Mouse (Mus musculus) liver, embryonic 14.5 days (tissue): ENCODE data around the gene Dtx1. TPM values are rescaled to one million over a fixed set of nuclear protein-coding genes. Genes with fewer than 3 reads are reported as not detected.

Source experiments
- ATAC-seq: fragments of 200-750 bp; cut with Nextera tagmentation; 2 replicates; pipeline ENCODE4 v1.8.0; 2017; ENCODE audit warnings: moderate number of reproducible peaks, mild to moderate bottlenecking, moderate library complexity; ENCODE audit not compliant: insufficient read depth
- DNase-seq, 3 experiments: peaks; one replicate each; pipeline ENCODE4 v3.0.0-alpha.2; 2012 to 2013; ENCODE audit warnings: low read depth in 3 of 3, low spot score in 3 of 3
- H3K27ac ChIP-seq: fragments of 300-500 bp; sonication (generic); 2 replicates; pipeline ENCODE4 v1.5.1; 2014; ENCODE audit warnings: moderate library complexity, mild to moderate bottlenecking, control low read depth, inconsistent platforms
- H3K27me3 ChIP-seq: fragments of 300-500 bp; sonication (generic); 2 replicates; pipeline ENCODE4 v1.6.1; 2014; ENCODE audit warnings: mild to moderate bottlenecking, low read length, moderate library complexity; ENCODE audit not compliant: control insufficient read depth, insufficient read depth
- H3K36me3 ChIP-seq: fragments of 300-500 bp; sonication (generic); replicated peaks from 2 replicates; pipeline ENCODE4 v1.6.1; 2014; ENCODE audit warnings: low read depth; ENCODE audit not compliant: control insufficient read depth, insufficient read depth
- H3K4me1 ChIP-seq, 2 experiments: fragments of 200-500 bp in 1 of 2; fragments of 300-500 bp in 1 of 2; sonication (generic) in 1 of 2; replicated peaks; 2 replicates each; pipeline ENCODE4 v1.6.1; 2012 to 2014; ENCODE audit warnings: antibody characterized with exemption in 1 of 2, inconsistent platforms in 1 of 2, low read length in 1 of 2; ENCODE audit not compliant: control insufficient read depth in 2 of 2, insufficient read depth in 2 of 2
- H3K4me2 ChIP-seq: fragments of 300-500 bp; sonication (generic); 2 replicates; pipeline ENCODE4 v1.6.1; 2014; ENCODE audit warnings: low read depth, mild to moderate bottlenecking, control low read depth, moderate library complexity
- H3K4me3 ChIP-seq, 2 experiments: fragments of 200-500 bp in 1 of 2; fragments of 300-500 bp in 1 of 2; sonication (generic) in 1 of 2; 2 replicates each; pipeline ENCODE4 v1.5.1; 2012 to 2014; ENCODE audit warnings: low read depth in 2 of 2, low read length in 2 of 2, mild to moderate bottlenecking in 2 of 2, control low read depth in 1 of 2, inconsistent platforms in 1 of 2, moderate library complexity in 1 of 2; ENCODE audit not compliant: insufficient read depth in 1 of 2
- H3K9ac ChIP-seq: fragments of 300-500 bp; sonication (generic); replicated peaks from 2 replicates; pipeline ENCODE4 v1.6.1; 2014; ENCODE audit warnings: mild to moderate bottlenecking, control low read depth, moderate library complexity
- H3K9me3 ChIP-seq: fragments of 300-500 bp; sonication (generic); 2 replicates; pipeline ENCODE4 v1.6.1; 2016; ENCODE audit warnings: low read length, mixed read lengths; ENCODE audit not compliant: control insufficient read depth
- CTCF ChIP-seq: IDR thresholded peaks from 2 replicates; pipeline ENCODE4 v1.5.1; 2016; ENCODE audit warnings: antibody characterized with exemption, low read depth, control low read depth
- EP300 ChIP-seq: IDR thresholded peaks from 2 replicates; pipeline ENCODE4 v1.6.1; 2016; ENCODE audit warnings: antibody characterized with exemption, low read depth
- WGBS: fragments of 180-500 bp; shearing (Covaris S2); extraction: QIAGEN DNeasy Blood & Tissue Kit; methylation state at CpG from one replicate; pipeline ENCODE4 v1.1.7; 2014; ENCODE audit not compliant: insufficient replicate concordance; 5-methylcytosine and 5-hydroxymethylcytosine counted together
- polyA plus RNA-seq, 2 experiments: library from polyadenylated mRNA; depleted of rRNA in 1 of 2; stranded (reverse) in 1 of 2; unstranded in 1 of 2; fragments of >200 nt; fragmentation: Nextera tagmentation in 1 of 2; extraction: Ambion mirVana in 1 of 2; gene quantifications; 2 replicates each; pipeline versions ENCODE4 v1.2.1 to v1.2.3; 2012 to 2014

Gene Dtx1
- polyA plus RNA-seq, 2 experiments = 0.03 to 0.05 TPM

DNA sequence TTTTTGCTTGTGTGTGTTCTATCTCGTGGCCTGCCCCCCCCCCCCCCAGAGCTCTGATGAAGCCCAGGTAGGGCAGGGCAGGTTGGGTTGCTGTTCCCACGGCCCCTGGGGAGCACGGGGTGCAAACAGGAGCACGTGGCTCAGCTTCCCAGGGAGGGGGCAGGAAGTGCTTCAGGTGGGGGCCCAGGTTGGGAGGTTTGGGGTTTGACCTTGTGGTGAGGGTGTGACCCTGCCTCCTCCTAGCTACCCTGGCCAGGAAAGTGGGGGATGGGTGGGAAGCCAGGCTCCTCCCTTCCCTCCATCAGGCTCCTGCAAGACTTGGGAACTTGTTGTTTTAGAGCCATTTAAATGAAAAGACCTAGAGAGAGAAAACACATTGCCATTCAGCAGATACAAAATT, 23.3 kb downstream of the Dtx1 start:
- Histone ChIP-seq H3K36me3 (no peaks in the 10 kb centered on the region), H3K27me3 (peaks cover 12% of the 10 kb centered on the region), H3K9me3 (no peaks in the 10 kb centered on the region), H3K4me2 (no peak overlapping the region), H3K27ac (no peak overlapping the region), H3K4me3 (no peak overlapping the region), H3K4me1 (no peaks in the 10 kb centered on the region), H3K9ac (no peak overlapping the region)
- DNase-seq (no peak), ATAC-seq (no peak)
- 11% methylated on average over 4 of the region's 4 CpGs for WGBS
- no peak for TF ChIP-seq CTCF
- no peak for TF ChIP-seq EP300

- no peak for TF ChIP-seq CTCF
- no peak for TF ChIP-seq EP300
- Histone ChIP-seq H3K9me3 (no peaks in the 10 kb centered on the region), H3K9ac (no peak overlapping the region), H3K27me3 (peaks cover 12% of the 10 kb centered on the region), H3K27ac (no peak overlapping the region), H3K4me1 (no peaks in the 10 kb centered on the region), H3K4me3 (no peak overlapping the region), H3K4me2 (no peak overlapping the region), H3K36me3 (no peaks in the 10 kb centered on the region)
- ATAC-seq = no peak
- no peak for DNase-seq
- WGBS = 57% methylated on average over 5 of the region's 5 CpGs
These were observed 23.8 kb downstream of the Dtx1 start for GRCm38 (mm10) chr5:120687897-120688296.

DNA sequence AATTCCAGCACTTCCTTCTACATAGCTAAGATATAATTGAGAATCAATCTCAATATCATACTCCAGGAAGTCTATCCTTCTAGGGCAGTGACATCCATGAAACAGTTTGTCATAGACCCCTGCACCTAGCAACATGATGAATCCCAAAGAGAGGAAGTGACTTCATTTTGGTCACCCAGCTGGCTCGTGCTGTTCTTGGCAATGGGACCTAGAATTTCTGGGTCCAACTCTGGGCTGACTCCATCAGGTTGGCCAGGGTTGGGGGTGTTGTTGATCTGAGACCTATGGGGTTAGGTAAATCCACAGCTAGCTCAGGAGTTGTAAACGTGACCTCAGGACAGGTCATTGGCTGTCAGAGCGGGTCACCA, 24.3 kb downstream of the Dtx1 start:
- H3K9me3 ChIP-seq = no peaks in the 10 kb centered on the region
- TF ChIP-seq EP300 (no peak), CTCF (no peak)
- H3K4me3 ChIP-seq = no peak overlapping the region
- H3K36me3 ChIP-seq = no peaks in the 10 kb centered on the region
- ATAC-seq = no peak
- H3K4me2 ChIP-seq = no peak overlapping the region
- H3K4me1 ChIP-seq = no peaks in the 10 kb centered on the region
- H3K27me3 ChIP-seq = peaks cover 13% of the 10 kb centered on the region
- no peak overlapping the region for H3K9ac ChIP-seq
- DNase-seq = no peak
- 42% methylated on average over 3 of the region's 3 CpGs for WGBS
- H3K27ac ChIP-seq = no peak overlapping the region

GRCm38 (mm10) chr5:120686749-120687483, 24.8 kb downstream of the Dtx1 start:
- no peak for DNase-seq
- H3K9me3 ChIP-seq = no peaks in the 10 kb centered on the region
- no peak overlapping the region for H3K9ac ChIP-seq
- H3K4me2 ChIP-seq = no peak overlapping the region
- peaks cover 19% of the 10 kb centered on the region for H3K27me3 ChIP-seq
- no peak overlapping the region for H3K27ac ChIP-seq
- ATAC-seq = no peak
- 32% methylated on average over 6 of the region's 6 CpGs for WGBS
- H3K36me3 ChIP-seq = no peaks in the 10 kb centered on the region
- H3K4me1 ChIP-seq = no peaks in the 10 kb centered on the region
- H3K4me3 ChIP-seq = no peak overlapping the region
- no peak for TF ChIP-seq EP300
- no peak for TF ChIP-seq CTCF

GRCm38 (mm10) chr5:120685678-120686077, 26.0 kb downstream of the Dtx1 start:
- Histone ChIP-seq H3K4me2 (no peak overlapping the region), H3K36me3 (no peaks in the 10 kb centered on the region), H3K9me3 (no peaks in the 10 kb centered on the region), H3K4me3 (no peak overlapping the region), H3K9ac (no peak overlapping the region), H3K27me3 (peaks cover 20% of the 10 kb centered on the region), H3K27ac (no peak overlapping the region), H3K4me1 (no peaks in the 10 kb centered on the region)
- WGBS = 51% methylated on average over 8 of the region's 8 CpGs
- DNase-seq = no peak
- no peak for ATAC-seq
- TF ChIP-seq CTCF (no peak), EP300 (no peak)
